Mouse (Mus musculus): ENCODE results near the gene Slc7a8.
A peak's percentile ranks its signal among the peaks of the same experiment; 100 is the strongest.

Gene Slc7a8

GRCm38 (mm10) chr14:54701298-54701697 is 80.4 kb downstream of the Slc7a8 start:
- peak; percentile 53 for DNase-seq (ENCODE audit: low spot score)

- DNase-seq (ENCODE audit: low spot score) = no peak
Observed at GRCm38 (mm10) chr14:54699586-54699985, 82.2 kb downstream of the Slc7a8 start.

GRCm38 (mm10) chr14:54698733-54699132 is 83.0 kb downstream of the Slc7a8 start, which contains the start of gene Gm29776:
Gene Gm29776, minus strand, starts transcription at chr14:54698833.
- DNase-seq (ENCODE audit: low spot score) = no peak

GRCm38 (mm10) chr14:54696752-54697151 is 85.0 kb downstream of the Slc7a8 start:
- no peak for DNase-seq (ENCODE audit: low spot score)

- no peak for DNase-seq (ENCODE audit: low spot score)
Observed at GRCm38 (mm10) chr14:54695042-54695441, 86.7 kb downstream of the Slc7a8 start.

GRCm38 (mm10) chr14:54687251-54687650 is 94.5 kb downstream of the Slc7a8 start:
- DNase-seq (ENCODE audit: low spot score) = no peak

- peak; percentile 99 for DNase-seq (ENCODE audit: low spot score)
Observed at GRCm38 (mm10) chr14:54686522-54687143, 95.1 kb downstream of the Slc7a8 start, which contains the start of gene Acin1. Gene Acin1, minus strand, starts transcription at chr14:54686931.

GRCm38 (mm10) chr14:54686063-54686521 is 95.7 kb downstream of the Slc7a8 start, which contains the start of gene 1700123O20Rik:
Gene 1700123O20Rik, plus strand, starts transcription at chr14:54686216.
- DNase-seq (ENCODE audit: low spot score) = peak; percentile 89

- no peak for DNase-seq (ENCODE audit: low spot score)
Observed at GRCm38 (mm10) chr14:54685471-54685870, 96.3 kb downstream of the Slc7a8 start.

GRCm38 (mm10) chr14:54682396-54682795 is 99.3 kb downstream of the Slc7a8 start:
- no peak for DNase-seq (ENCODE audit: low spot score)

- no peak for DNase-seq (ENCODE audit: low spot score)
Observed at GRCm38 (mm10) chr14:54678657-54679304, 103.0 kb downstream of the Slc7a8 start.

GRCm38 (mm10) chr14:54676290-54676689 is 105.5 kb downstream of the Slc7a8 start:
- DNase-seq (ENCODE audit: low spot score) = no peak

GRCm38 (mm10) chr14:54674317-54674716 is 107.4 kb downstream of the Slc7a8 start:
- DNase-seq (ENCODE audit: low spot score) = no peak

Data from testis, postnatal 14 days (tissue).